Mouse (Mus musculus) heart, adult 2 months (tissue): Measurements from ENCODE around the gene Tmem110. TPM values are rescaled to one million over a fixed set of nuclear protein-coding genes. Genes with fewer than 3 reads are reported as not detected.

ENCODE experiments used
- DNase-seq, 2 experiments: peaks; one replicate each; pipeline ENCODE4 v3.0.0; 2021
- H3K27ac ChIP-seq: fragments of 200-600 bp; 2 replicates; pipeline ENCODE4 v1.8.1; 2022
- H3K27me3 ChIP-seq: fragments of 200-500 bp; 2 replicates; pipeline ENCODE4 v1.6.1; 2012; ENCODE audit warnings: mild to moderate bottlenecking, low read length, inconsistent platforms, mixed read lengths; ENCODE audit not compliant: control insufficient read depth, insufficient read depth
- H3K36me3 ChIP-seq: fragments of 200-500 bp; 2 replicates; pipeline ENCODE4 v1.6.1; 2012; ENCODE audit warnings: low read length, inconsistent platforms; ENCODE audit not compliant: control insufficient read depth, insufficient read depth
- H3K4me1 ChIP-seq: fragments of 200-500 bp; 2 replicates; pipeline ENCODE4 v1.6.1; 2011; ENCODE audit warnings: low read length; ENCODE audit not compliant: control insufficient read depth, insufficient read depth
- H3K4me3 ChIP-seq: fragments of 200-600 bp; 2 replicates; pipeline ENCODE4 v1.8.1; 2022
- H3K79me2 ChIP-seq: fragments of 200-500 bp; replicated peaks from 2 replicates; pipeline ENCODE4 v1.6.1; 2012; ENCODE audit warnings: mild to moderate bottlenecking, inconsistent platforms, low read length, moderate library complexity, mixed read lengths; ENCODE audit not compliant: control insufficient read depth, insufficient read depth
- H3K9ac ChIP-seq: fragments of 200-500 bp; 2 replicates; pipeline ENCODE4 v1.6.1; 2012; ENCODE audit warnings: low read depth, mild to moderate bottlenecking, control low read depth, inconsistent platforms, low read length, mixed read lengths
- CTCF ChIP-seq: fragments of 200-600 bp; IDR thresholded peaks from 2 replicates; pipeline ENCODE4 v1.8.1; 2022; ENCODE audit warnings: antibody characterized with exemption, mild to moderate bottlenecking, moderate library complexity
- EP300 ChIP-seq: fragments of 200-500 bp; IDR thresholded peaks from 2 replicates; pipeline ENCODE4 v1.6.1; 2011; ENCODE audit warnings: low read depth, low read length, control low read depth; ENCODE audit not compliant: insufficient read depth
- POLR2A ChIP-seq: fragments of 200-500 bp; IDR thresholded peaks from 2 replicates; pipeline ENCODE4 v1.6.1; 2011; ENCODE audit warnings: mild to moderate bottlenecking, low read depth, low read length, control low read depth; ENCODE audit not compliant: insufficient read depth
- WGBS: fragments of 180-500 bp; shearing (Covaris S2); methylation state at CpG from one replicate; pipeline ENCODE4 v1.1.7; 2018; 5-methylcytosine and 5-hydroxymethylcytosine counted together
- intact Hi-C: fragments of 180-260 bp; cut with DNase I; formaldehyde crosslinking; loops from one replicate; pipeline ENCODE4 v1.15.1; 2025
- polyA plus RNA-seq: library from polyadenylated mRNA; depleted of rRNA; stranded (reverse); fragments of >200 nt; gene quantifications from 2 replicates; pipeline ENCODE4 v1.2.3, GENCODE M21; 2012
- total RNA-seq, 2 experiments: library from RNA; stranded (reverse); gene quantifications; 2 replicates each; pipeline ENCODE4 v1.2.3; 2021

Tmem110 gene
- total and polyA plus RNA-seq, 3 experiments = 7.3 to 13.1 (median 9.4) TPM

DNA sequence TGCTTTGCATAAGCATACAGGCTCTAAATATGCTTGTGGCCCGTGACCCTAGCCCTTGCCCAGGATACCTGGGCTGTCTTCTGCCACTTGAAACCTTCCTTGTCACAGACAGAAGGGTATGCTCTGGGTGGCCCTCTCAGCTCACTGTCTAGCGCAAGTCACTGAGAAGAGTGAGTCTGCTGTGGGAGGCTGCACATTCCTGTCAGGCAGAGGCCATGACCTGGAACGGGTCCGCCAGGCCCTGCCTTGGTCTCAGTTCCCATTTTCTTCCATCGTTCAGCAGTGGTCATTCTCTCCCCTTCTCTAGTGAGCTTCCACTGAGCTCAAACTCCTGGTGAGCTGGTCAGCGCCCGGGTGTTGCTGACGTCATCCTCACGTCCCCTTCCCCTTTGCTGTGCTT, 50.6 kb downstream of the Tmem110 start:
- H3K27ac ChIP-seq = peak overlapping the region; percentile 39
- WGBS = 69% methylated on average over 9 of the region's 9 CpGs
- H3K9ac ChIP-seq = no peak overlapping the region
- H3K36me3 ChIP-seq = no peaks in the 10 kb centered on the region
- no peak for DNase-seq
- H3K4me1 ChIP-seq = peaks cover 13% of the 10 kb centered on the region
- no peak overlapping the region for H3K4me3 ChIP-seq
- intact Hi-C loops = no loop called here
- H3K79me2 ChIP-seq = no peaks in the 10 kb centered on the region
- TF ChIP-seq CTCF (no peak), EP300 (no peak), POLR2A (no peak)
- no peaks in the 10 kb centered on the region for H3K27me3 ChIP-seq

DNA sequence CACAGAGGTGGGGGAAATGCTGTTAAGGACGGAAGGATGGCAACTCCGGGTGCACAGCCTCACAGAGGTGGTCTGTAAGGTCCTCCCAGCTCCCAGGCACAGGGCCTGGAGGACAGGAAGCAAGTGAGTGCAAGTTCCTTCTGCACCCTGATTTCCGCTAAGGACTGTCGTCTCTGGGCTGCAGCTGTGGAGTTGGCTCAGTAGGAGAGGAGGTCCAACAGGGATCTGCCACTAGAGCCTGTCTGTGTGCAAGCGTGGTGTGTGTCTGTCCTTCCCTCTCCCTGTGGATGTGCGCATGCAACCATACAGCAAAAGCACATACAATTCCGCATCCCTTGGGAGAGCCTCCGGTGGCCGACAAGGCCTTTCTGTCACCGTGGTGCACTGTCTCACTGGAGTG, 51.1 kb downstream of the Tmem110 start:
- 63% methylated on average over 10 of the region's 10 CpGs for WGBS
- no peaks in the 10 kb centered on the region for H3K36me3 ChIP-seq
- H3K9ac ChIP-seq = no peak overlapping the region
- no peaks in the 10 kb centered on the region for H3K27me3 ChIP-seq
- DNase-seq = peak in 1 of 2 experiments; percentile 26
- H3K27ac ChIP-seq = peak overlapping the region; percentile 39
- no peak overlapping the region for H3K4me3 ChIP-seq
- TF ChIP-seq EP300 (no peak), POLR2A (no peak), CTCF (no peak)
- no peaks in the 10 kb centered on the region for H3K79me2 ChIP-seq
- peaks cover 13% of the 10 kb centered on the region for H3K4me1 ChIP-seq
- intact Hi-C loops = no loop called here

DNA sequence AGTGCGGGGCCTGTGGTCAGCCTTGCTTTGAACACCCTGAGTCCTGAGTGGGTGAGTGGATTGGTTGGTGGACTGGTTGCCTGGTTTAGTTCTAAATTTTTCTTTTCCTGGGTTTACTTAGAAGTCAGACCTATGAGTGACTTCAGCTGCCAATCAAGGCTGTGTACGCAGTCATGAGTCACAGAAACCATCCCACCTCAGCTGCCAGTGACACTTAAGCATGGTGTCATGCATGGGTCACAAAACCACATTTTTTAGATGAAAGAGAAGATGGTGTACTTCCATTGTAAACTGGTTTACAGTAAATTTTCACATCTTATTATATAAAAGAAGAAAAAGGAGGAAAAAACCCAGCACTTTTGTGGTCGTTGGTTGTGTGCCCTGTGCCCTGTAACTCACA, 52.4 kb downstream of the Tmem110 start:
- no peaks in the 10 kb centered on the region for H3K79me2 ChIP-seq
- H3K4me1 ChIP-seq = peaks cover 13% of the 10 kb centered on the region
- H3K27ac ChIP-seq = peak overlapping the region; percentile 85
- intact Hi-C loops = no loop called here
- no peaks in the 10 kb centered on the region for H3K36me3 ChIP-seq
- no peak overlapping the region for H3K9ac ChIP-seq
- WGBS = 97% methylated on average over 3 of the region's 3 CpGs
- TF ChIP-seq CTCF (no peak), POLR2A (no peak), EP300 (no peak)
- no peak overlapping the region for H3K4me3 ChIP-seq
- DNase-seq = no peak
- H3K27me3 ChIP-seq = no peaks in the 10 kb centered on the region

DNA sequence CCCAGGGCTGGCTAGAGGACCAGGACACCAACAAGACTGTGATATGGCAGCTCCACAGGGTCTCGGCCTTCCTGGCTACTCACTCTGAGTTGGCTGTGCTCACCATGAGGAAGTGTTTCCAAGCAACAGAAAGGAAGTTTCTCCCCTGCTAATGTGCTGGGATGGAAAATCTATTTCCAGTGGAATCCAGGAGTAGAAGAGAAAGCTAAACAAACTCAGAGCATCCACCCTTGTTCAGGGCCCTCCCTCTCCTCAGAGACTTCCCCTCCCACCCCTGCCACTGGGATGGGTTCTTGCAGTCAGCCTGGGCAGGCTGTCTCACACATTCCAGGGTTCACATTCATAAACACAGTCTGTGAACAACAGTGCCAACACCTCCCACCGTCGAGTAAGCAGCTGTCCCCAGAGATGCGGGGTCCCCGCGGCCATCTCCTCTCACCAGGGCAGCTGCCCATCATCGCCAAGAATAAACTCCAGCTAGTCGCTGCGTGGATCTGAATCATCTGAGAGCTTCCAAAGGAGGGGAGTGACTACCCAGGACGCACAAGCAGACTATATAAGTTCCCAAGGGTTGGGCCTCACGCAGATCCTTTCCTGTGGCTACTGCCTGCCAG, 53.7 kb downstream of the Tmem110 start, which contains the start of gene Mustn1:
Mustn1 (plus strand) TSS at position 243 of the 614 bp plus-strand sequence.
- peaks cover 13% of the 10 kb centered on the region for H3K4me1 ChIP-seq
- peak; percentile 71 to 78 for DNase-seq
- H3K9ac ChIP-seq = peak within 1 kb of the TSS; percentile 55
- TF ChIP-seq CTCF (no peak), POLR2A (peak; percentile 77), EP300 (peak; percentile 71)
- 23% methylated on average over 11 of the region's 11 CpGs for WGBS
- H3K79me2 ChIP-seq = no peaks in the 10 kb centered on the region
- no peaks in the 10 kb centered on the region for H3K36me3 ChIP-seq
- peak within 1 kb of the TSS; percentile 85 for H3K27ac ChIP-seq
- H3K4me3 ChIP-seq = peak within 1 kb of the TSS; percentile 31
- intact Hi-C loops = no loop called here
- no peaks in the 10 kb centered on the region for H3K27me3 ChIP-seq

DNA sequence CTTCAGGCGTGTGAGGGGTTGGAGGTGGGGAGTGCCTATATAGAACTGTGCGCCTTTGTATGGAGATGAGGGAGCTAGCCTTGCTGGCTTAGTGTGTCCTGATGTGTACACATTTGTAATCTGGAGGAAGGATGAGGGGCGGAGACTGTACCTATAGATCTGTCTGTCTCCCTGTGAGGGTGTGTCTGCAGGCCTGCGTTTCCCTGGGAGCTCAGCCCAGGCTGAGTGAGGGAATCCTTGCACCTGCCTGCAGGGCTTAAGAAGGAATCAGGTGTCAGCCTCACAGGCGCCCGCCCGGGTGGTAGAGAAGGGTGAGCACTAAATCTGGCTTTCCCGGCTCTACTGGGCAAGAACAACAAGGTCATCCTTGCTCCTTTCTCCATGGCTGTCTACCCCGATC, 54.4 kb downstream of the Tmem110 start:
- Histone ChIP-seq H3K27ac (peak overlapping the region; percentile 85), H3K4me1 (peaks cover 13% of the 10 kb centered on the region), H3K36me3 (no peaks in the 10 kb centered on the region), H3K27me3 (no peaks in the 10 kb centered on the region), H3K79me2 (no peaks in the 10 kb centered on the region), H3K4me3 (peak overlapping the region; percentile 31), H3K9ac (peak overlapping the region; percentile 55)
- intact Hi-C loops = loop anchor here (5.0 kb wide), 1 partner anchor 68 kb away; no protein-coding TSS in a partner anchor
- 72% methylated on average over 9 of the region's 9 CpGs for WGBS
- TF ChIP-seq POLR2A = no peak
- TF ChIP-seq EP300 = no peak
- no peak for TF ChIP-seq CTCF
- DNase-seq = no peak

DNA sequence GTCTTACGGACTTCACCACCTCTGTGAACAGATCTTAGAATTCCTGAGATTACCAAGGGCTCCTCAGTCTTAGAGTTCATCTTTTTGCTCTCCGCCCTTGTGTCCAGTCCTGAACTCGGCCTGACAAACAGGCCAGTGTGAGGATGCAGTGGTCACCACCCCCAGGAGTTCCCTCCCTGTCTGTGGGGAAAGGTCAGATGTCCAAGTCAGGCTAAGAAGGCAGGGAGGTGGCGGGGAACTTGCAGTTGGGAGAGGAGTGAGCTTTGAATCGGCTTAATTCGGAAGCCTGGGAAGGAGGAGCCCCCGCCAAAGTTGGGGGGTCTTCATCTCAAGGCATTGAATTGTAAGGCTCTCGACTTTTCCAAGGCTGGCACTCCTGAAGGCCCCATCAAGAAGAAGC, 54.9 kb downstream of the Tmem110 start:
- H3K4me3 ChIP-seq = peak overlapping the region; percentile 31; the same call in 1 of the 2 replicates
- DNase-seq = no peak
- H3K27me3 ChIP-seq = no peaks in the 10 kb centered on the region
- H3K79me2 ChIP-seq = no peaks in the 10 kb centered on the region
- intact Hi-C loops = loop anchor here (5.0 kb wide), 1 partner anchor 67 kb away; no protein-coding TSS in a partner anchor
- peak overlapping the region; percentile 55; the same call in 1 of the 2 replicates for H3K9ac ChIP-seq
- peaks cover 13% of the 10 kb centered on the region for H3K4me1 ChIP-seq
- TF ChIP-seq EP300 (no peak), CTCF (no peak)
- no peaks in the 10 kb centered on the region for H3K36me3 ChIP-seq
- H3K27ac ChIP-seq = peak overlapping the region; percentile 85
- WGBS = 66% methylated on average over 8 of the region's 8 CpGs
